Mouse (Mus musculus) lung, postnatal 0 days (tissue): ENCODE results near the gene Sgip1.

Experiments used
- CTCF ChIP-seq: IDR thresholded peaks from 2 replicates; pipeline ENCODE4 v1.5.1; 2016; ENCODE audit warnings: antibody characterized with exemption, mild to moderate bottlenecking
- EP300 ChIP-seq: IDR thresholded peaks from 2 replicates; pipeline ENCODE4 v1.6.1; 2016; ENCODE audit warnings: antibody characterized with exemption, mild to moderate bottlenecking, control low read depth

GRCm38 (mm10) chr4:102871274-102871673, 130.2 kb downstream of the Sgip1 start:
- TF ChIP-seq CTCF (no peak), EP300 (no peak)
